Comparison of ENCODE assay signal across 7 mouse cellular contexts in genomic region chr2:151996229-151997189, GRCm38 (mm10). TPM values are rescaled to one million over a fixed set of nuclear protein-coding genes. Genes with fewer than 3 reads are reported as not detected.
DNase-seq lines count a peak whose midpoint lies in the region; ATAC-seq lines count a peak whose summit lies in the region.

Gene Slc52a3 (plus strand): TSS chr2:151996511.

- no peak within 1 kb of the TSS for H3K27ac ChIP-seq in embryonic facial prominence, embryonic 10.5 days (replicated peaks)
- H3K27ac ChIP-seq in limb, embryonic 11.5 days (replicated peaks; ENCODE audit: low read depth, low read length), result no peak within 1 kb of the TSS
- H3K27ac ChIP-seq in midbrain, embryonic 16.5 days (ENCODE audit: low read length), result no peak within 1 kb of the TSS

- no peaks in the 10 kb centered on the region for H3K9me3 ChIP-seq in embryonic facial prominence, embryonic 10.5 days
- no peaks in the 10 kb centered on the region for H3K9me3 ChIP-seq in limb, embryonic 11.5 days (ENCODE audit: control insufficient read depth, low read length)
- no peaks in the 10 kb centered on the region for H3K9me3 ChIP-seq in midbrain, embryonic 16.5 days (replicated peaks; ENCODE audit: control insufficient read depth, low read length, poor library complexity, severe bottlenecking)

- peak; percentile 70 for ATAC-seq in granulocyte monocyte progenitor cell, adult 5-6 weeks (replicated peaks; ENCODE audit: poor library complexity, severe bottlenecking)
- ATAC-seq in limb, embryonic 11.5 days (ENCODE audit: insufficient number of reproducible peaks, low FRiP score, low TSS enrichment, low read depth), result no peak
- 0 out of 2 replicates have a peak, but pooled peaks have one; percentile 34 for ATAC-seq in midbrain, embryonic 16.5 days

- peaks cover 97% of the 10 kb centered on the region for H3K27me3 ChIP-seq in embryonic facial prominence, embryonic 10.5 days (replicated peaks; ENCODE audit: low read depth, poor library complexity, severe bottlenecking)
- peaks cover 50% of the 10 kb centered on the region for H3K27me3 ChIP-seq in limb, embryonic 11.5 days (ENCODE audit: control insufficient read depth, insufficient read depth, low read length)
- H3K27me3 ChIP-seq in midbrain, embryonic 16.5 days (ENCODE audit: control insufficient read depth, insufficient read depth, low read depth, low read length), result peaks cover 24% of the 10 kb centered on the region

- peak within 1 kb of the TSS; percentile 15; the same call in 1 of the 2 replicates for H3K4me2 ChIP-seq in limb, embryonic 11.5 days (ENCODE audit: low read depth, severe bottlenecking)
- H3K4me2 ChIP-seq in midbrain, embryonic 16.5 days (ENCODE audit: low read length), result 0 out of 2 replicates have a peak within 1 kb of the TSS, but pooled peaks have one; percentile 10

- H3K9ac ChIP-seq in limb, embryonic 11.5 days (ENCODE audit: low read length), result no peak within 1 kb of the TSS
- H3K9ac ChIP-seq in midbrain, embryonic 16.5 days (ENCODE audit: low read depth, low read length), result no peak within 1 kb of the TSS

- H3K4me1 ChIP-seq in embryonic facial prominence, embryonic 10.5 days, result peaks cover 55% of the 10 kb centered on the region
- peaks cover 4% of the 10 kb centered on the region; the same call in 1 of the 2 replicates for H3K4me1 ChIP-seq in limb, embryonic 11.5 days (ENCODE audit: control insufficient read depth, insufficient read depth, low read length)
- no peaks in the 10 kb centered on the region for H3K4me1 ChIP-seq in midbrain, embryonic 16.5 days (ENCODE audit: control insufficient read depth, insufficient read depth, low read length)

- peak; percentile 90 for DNase-seq in adrenal gland, postnatal 25 days
- peak; percentile 89 for DNase-seq in embryonic facial prominence, embryonic 10.5 days (ENCODE audit: low spot score)
- peak; percentile 94 for DNase-seq in kidney, adult 18-20 months
- DNase-seq in limb, embryonic 11.5 days (ENCODE audit: low spot score), result peak; percentile 91
- DNase-seq in spleen, postnatal 10 days (ENCODE audit: low spot score in 2 of 2), result peak; percentile 90 to 92

- no peaks in the 10 kb centered on the region for H3K36me3 ChIP-seq in embryonic facial prominence, embryonic 10.5 days (replicated peaks)
- H3K36me3 ChIP-seq in limb, embryonic 11.5 days (ENCODE audit: control insufficient read depth, insufficient read depth, low read length), result no peaks in the 10 kb centered on the region
- no peaks in the 10 kb centered on the region for H3K36me3 ChIP-seq in midbrain, embryonic 16.5 days (ENCODE audit: control insufficient read depth, insufficient read depth, low read length)

- peak within 1 kb of the TSS; percentile 23; the same call in 1 of the 2 replicates for H3K4me3 ChIP-seq in embryonic facial prominence, embryonic 10.5 days
- no peak within 1 kb of the TSS for H3K4me3 ChIP-seq in limb, embryonic 11.5 days (ENCODE audit: low read depth, low read length)
- no peak within 1 kb of the TSS for H3K4me3 ChIP-seq in midbrain, embryonic 16.5 days (ENCODE audit: low read depth, low read length)

- 9% methylated on average over 35 of the region's 35 CpGs for WGBS in embryonic facial prominence, embryonic 10.5 days
- WGBS in limb, embryonic 11.5 days, result 7% methylated on average over 35 of the region's 35 CpGs
- 8% methylated on average over 35 of the region's 35 CpGs for WGBS in midbrain, embryonic 16.5 days

RNA-seq across cellular contexts. Expression of gene Slc52a3, which starts in this region (rescaled TPM):
- total RNA-seq in adrenal gland, postnatal 25 days (2021), result 2.3 and 2.6 TPM in 2 replicates
- polyA plus RNA-seq in embryonic facial prominence, embryonic 10.5 days (2016; fragmentation: Nextera tagmentation; extraction: Ambion mirVana), result 0.63 and 0.80 TPM in 2 replicates
- total RNA-seq in granulocyte monocyte progenitor cell, adult 5-6 weeks (2014; fragmentation: Nextera tagmentation), result not detected in 2 replicates
- not detected in 2 replicates for total RNA-seq in granulocyte monocyte progenitor cell, adult 5-6 weeks (2017)
- 0.82 and 0.88 TPM in 2 replicates for polyA plus RNA-seq in limb, embryonic 11.5 days (2014; fragmentation: Nextera tagmentation; extraction: Ambion mirVana)
- 1.0 and 1.4 TPM in 2 replicates for polyA plus RNA-seq in midbrain, embryonic 16.5 days (2015; fragmentation: Nextera tagmentation; extraction: Ambion mirVana)

Comparison
In these comparisons a context has a peak if more than half of its experiments do, and no peak if none do; other contexts are left out.
1. Peak in DNase-seq and H3K4me3 ChIP-seq in embryonic facial prominence, embryonic 10.5 days; RNA of the gene not detected or under 1 TPM.
2. Peak in ATAC-seq in granulocyte monocyte progenitor cell, adult 5-6 weeks; RNA of the gene not detected or under 1 TPM.
3. Peak in DNase-seq and H3K4me2 ChIP-seq in limb, embryonic 11.5 days; RNA of the gene not detected or under 1 TPM.